Mouse (Mus musculus) neural tube, embryonic 13.5 days (tissue): ENCODE data around the gene C1qtnf12. TPM values are rescaled to one million over a fixed set of nuclear protein-coding genes. Genes with fewer than 3 reads are reported as not detected.
A peak's percentile ranks its signal among the peaks of the same experiment; 100 is the strongest.

Experiments used
- ATAC-seq: fragments of 200-750 bp; cut with Nextera tagmentation; 2 replicates; pipeline ENCODE4 v1.8.0; 2017; ENCODE audit warnings: low read depth, mild to moderate bottlenecking, moderate TSS enrichment, moderate library complexity
- H3K27ac ChIP-seq: fragments of 300-500 bp; sonication (generic); replicated peaks from 2 replicates; pipeline ENCODE4 v1.5.1; 2015; ENCODE audit warnings: moderate library complexity, mild to moderate bottlenecking, inconsistent platforms
- H3K27me3 ChIP-seq: fragments of 300-500 bp; sonication (generic); 2 replicates; pipeline ENCODE4 v1.6.1; 2015; ENCODE audit warnings: mild to moderate bottlenecking, inconsistent platforms
- H3K36me3 ChIP-seq: fragments of 300-500 bp; sonication (generic); 2 replicates; pipeline ENCODE4 v1.6.1; 2015; ENCODE audit warnings: mild to moderate bottlenecking, inconsistent platforms
- H3K4me1 ChIP-seq: fragments of 300-500 bp; sonication (generic); replicated peaks from 2 replicates; pipeline ENCODE4 v1.6.1; 2015; ENCODE audit warnings: inconsistent platforms
- H3K4me2 ChIP-seq: fragments of 300-500 bp; sonication (generic); 2 replicates; pipeline ENCODE4 v1.6.1; 2015; ENCODE audit warnings: inconsistent platforms, mild to moderate bottlenecking, moderate library complexity
- H3K4me3 ChIP-seq: fragments of 300-500 bp; sonication (generic); 2 replicates; pipeline ENCODE4 v1.5.1; 2015; ENCODE audit warnings: mild to moderate bottlenecking, inconsistent platforms
- H3K9ac ChIP-seq: fragments of 300-500 bp; sonication (generic); 2 replicates; pipeline ENCODE4 v1.6.1; 2015; ENCODE audit warnings: moderate library complexity, mild to moderate bottlenecking, inconsistent platforms
- H3K9me3 ChIP-seq: fragments of 300-500 bp; sonication (generic); 2 replicates; pipeline ENCODE4 v1.6.1; 2016; ENCODE audit warnings: inconsistent platforms
- WGBS: fragments of 180-500 bp; shearing (Covaris S2); methylation state at CpG from one replicate; pipeline ENCODE4 v1.1.7; 2015; 5-methylcytosine and 5-hydroxymethylcytosine counted together
- polyA plus RNA-seq: library from polyadenylated mRNA; unstranded; fragments of >200 nt; fragmentation: Nextera tagmentation; extraction: Ambion mirVana; gene quantifications from 2 replicates; pipeline ENCODE4 v1.2.1, GENCODE M21; 2015

C1qtnf12 gene
- polyA plus RNA-seq, 1 experiment from 2014 or later: 19.0 TPM

- Histone ChIP-seq H3K4me2 (no peak overlapping the region), H3K27me3 (no peaks in the 10 kb centered on the region), H3K4me3 (no peak overlapping the region), H3K27ac (no peak overlapping the region), H3K9me3 (peaks cover 2% of the 10 kb centered on the region; the same call in 1 of the 2 replicates), H3K36me3 (no peaks in the 10 kb centered on the region), H3K4me1 (no peaks in the 10 kb centered on the region), H3K9ac (no peak overlapping the region)
- 65% methylated on average over 6 of the region's 6 CpGs for WGBS
- ATAC-seq: no peak
These were observed 10.5 kb downstream of the C1qtnf12 start for GRCm38 (mm10) chr4:155972651-155973050.

DNA sequence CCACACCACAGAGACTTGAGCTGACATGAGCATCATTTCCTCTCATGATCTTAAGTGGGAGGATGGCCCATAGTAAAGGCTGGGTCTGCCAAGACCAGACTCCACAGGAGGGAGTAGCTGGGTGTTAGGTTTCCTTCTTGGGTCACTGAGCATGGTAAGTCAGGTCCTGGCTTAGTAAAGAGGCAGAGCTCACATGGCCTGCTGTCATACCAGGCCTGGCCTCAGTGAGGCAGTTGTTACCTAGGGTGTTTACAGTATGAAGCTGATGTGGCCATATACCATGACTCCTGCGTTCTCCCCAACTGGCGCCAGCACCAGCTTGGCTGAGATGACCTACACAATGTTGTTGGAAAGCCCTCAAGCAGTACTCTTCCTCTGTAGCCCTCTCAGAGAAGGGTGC, 11.1 kb downstream of the C1qtnf12 start:
- H3K4me1 ChIP-seq: no peaks in the 10 kb centered on the region
- H3K9ac ChIP-seq: no peak overlapping the region
- ATAC-seq: no peak
- peaks cover 2% of the 10 kb centered on the region; the same call in 1 of the 2 replicates for H3K9me3 ChIP-seq
- no peaks in the 10 kb centered on the region for H3K36me3 ChIP-seq
- H3K4me2 ChIP-seq: no peak overlapping the region
- 77% methylated on average over 2 of the region's 2 CpGs for WGBS
- no peaks in the 10 kb centered on the region for H3K27me3 ChIP-seq
- no peak overlapping the region for H3K4me3 ChIP-seq
- no peak overlapping the region for H3K27ac ChIP-seq

DNA sequence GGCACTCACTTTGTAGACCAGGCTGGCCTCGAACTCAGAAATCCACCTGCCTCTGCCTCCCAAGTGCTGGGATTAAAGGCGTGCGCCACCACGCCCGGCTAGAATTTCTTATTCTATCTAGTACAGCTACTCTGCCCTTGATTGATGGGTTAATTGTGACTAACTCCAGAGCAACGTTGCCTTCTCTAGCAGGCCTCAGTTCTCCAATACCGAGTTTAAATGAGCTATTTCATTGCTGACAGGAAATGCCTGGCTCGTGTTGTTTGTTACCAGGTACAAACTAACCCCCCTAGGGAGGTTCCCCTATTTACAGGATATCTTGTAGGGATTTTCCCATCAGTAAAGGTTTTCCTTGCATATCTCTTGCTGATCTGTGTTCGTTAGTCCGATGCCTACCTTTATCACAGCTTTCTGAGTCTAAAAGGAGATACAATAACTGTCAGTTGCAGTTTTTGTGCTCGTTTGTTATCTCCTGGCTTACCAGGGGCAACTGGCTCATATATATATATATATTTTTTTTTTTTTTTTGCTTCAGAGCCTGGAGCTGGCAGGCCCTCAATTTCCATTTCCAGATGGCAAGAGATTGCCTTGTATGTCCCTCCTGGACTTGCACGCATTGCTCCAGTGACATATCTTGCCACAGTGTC, 19.4 kb downstream of the C1qtnf12 start:
- 79% methylated on average over 12 of the region's 12 CpGs for WGBS
- H3K27ac ChIP-seq: no peak overlapping the region
- no peak overlapping the region for H3K4me3 ChIP-seq

DNA sequence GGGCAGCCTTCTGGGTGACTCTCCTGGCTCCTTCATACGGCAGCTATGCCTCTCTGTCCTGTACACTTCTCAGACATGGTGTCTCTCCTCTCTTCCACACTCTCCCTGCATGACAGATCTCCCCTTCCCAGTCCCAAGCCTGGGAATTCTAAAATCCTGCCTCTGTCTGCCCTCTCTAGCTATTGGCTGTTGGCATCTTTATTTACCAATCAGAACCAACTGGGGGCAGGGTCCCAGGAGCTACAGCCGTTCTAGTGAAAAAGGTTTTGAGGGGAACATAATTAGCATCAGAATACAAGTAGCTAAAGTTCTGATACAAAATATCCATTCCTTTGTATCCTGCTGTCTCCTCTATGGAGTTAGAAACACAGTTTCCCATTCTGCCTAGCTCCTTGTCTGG, 21.7 kb downstream of the C1qtnf12 start:
- no peaks in the 10 kb centered on the region for H3K27me3 ChIP-seq
- 16% methylated on average over 2 of the region's 2 CpGs for WGBS
- no peaks in the 10 kb centered on the region for H3K9me3 ChIP-seq
- no peaks in the 10 kb centered on the region for H3K36me3 ChIP-seq
- 0 out of 2 replicates have a peak, but pooled peaks cover 8% of the 10 kb centered on the region for H3K4me1 ChIP-seq
- H3K4me2 ChIP-seq: no peak overlapping the region
- H3K9ac ChIP-seq: no peak overlapping the region
- H3K27ac ChIP-seq: no peak overlapping the region
- no peak for ATAC-seq
- no peak overlapping the region for H3K4me3 ChIP-seq

More for the DNA sequence above, 19.4 kb downstream of the C1qtnf12 start:
- ATAC-seq: no peak
- Histone ChIP-seq H3K4me2 (no peak overlapping the region), H3K9me3 (peaks cover 2% of the 10 kb centered on the region; the same call in 1 of the 2 replicates), H3K27me3 (no peaks in the 10 kb centered on the region), H3K36me3 (no peaks in the 10 kb centered on the region), H3K4me1 (0 out of 2 replicates have a peak, but pooled peaks cover 8% of the 10 kb centered on the region), H3K9ac (no peak overlapping the region)

- 0 out of 2 replicates have a peak, but pooled peaks have one; percentile 0 for ATAC-seq
- 90% methylated on average over 22 of the region's 22 CpGs for WGBS
- H3K27ac ChIP-seq: peak overlapping the region; percentile 95
These were observed 29.2 kb downstream of the C1qtnf12 start for GRCm38 (mm10) chr4:155991211-155991907.

DNA sequence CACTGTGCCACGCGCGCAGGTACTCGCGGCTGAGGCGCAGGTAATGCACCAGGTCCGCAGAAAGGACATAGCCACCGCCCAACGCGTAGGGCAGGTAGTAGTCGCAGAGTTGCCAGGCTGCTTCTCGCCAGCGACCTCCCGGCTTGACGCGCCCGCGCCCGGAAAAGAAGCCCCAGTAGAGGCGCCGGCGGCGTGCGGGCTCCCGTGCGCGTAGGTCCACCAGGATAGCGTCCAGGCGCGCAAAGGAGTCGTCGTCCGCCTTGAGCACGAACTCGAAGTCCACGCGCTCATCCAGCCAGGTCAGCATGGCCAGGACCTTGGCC, 29.8 kb downstream of the C1qtnf12 start:
- Histone ChIP-seq H3K9ac (peak overlapping the region; percentile 83), H3K36me3 (peaks cover 9% of the 10 kb centered on the region), H3K27me3 (no peaks in the 10 kb centered on the region), H3K4me2 (peak overlapping the region; percentile 99), H3K4me3 (peak overlapping the region; percentile 76), H3K27ac (peak overlapping the region; percentile 95), H3K9me3 (no peaks in the 10 kb centered on the region), H3K4me1 (peaks cover 49% of the 10 kb centered on the region)
- ATAC-seq: peak; percentile 14; the same call in 1 of the 2 replicates
- 30% methylated on average over 37 of the region's 37 CpGs for WGBS

More at GRCm38 (mm10) chr4:155991211-155991907, 29.2 kb downstream of the C1qtnf12 start:
- Histone ChIP-seq H3K4me1 (peaks cover 46% of the 10 kb centered on the region), H3K9ac (peak overlapping the region; percentile 83), H3K4me3 (peak overlapping the region; percentile 76), H3K4me2 (peak overlapping the region; percentile 99), H3K9me3 (no peaks in the 10 kb centered on the region), H3K27me3 (no peaks in the 10 kb centered on the region), H3K36me3 (peaks cover 4% of the 10 kb centered on the region; the same call in 1 of the 2 replicates)

GRCm38 (mm10) chr4:155992241-155992905, 30.3 kb downstream of the C1qtnf12 start, which contains the start of the genes B3galt6 and Sdf4:
B3galt6 (minus strand) TSS chr4:155992649.
Sdf4 (plus strand) TSS chr4:155992872.
- Histone ChIP-seq H3K9me3 (no peaks in the 10 kb centered on the region), H3K27ac (peak within 1 kb of the TSS; percentile 96), H3K4me1 (peaks cover 49% of the 10 kb centered on the region), H3K9ac (peak within 1 kb of the TSS; percentile 83), H3K4me2 (peak within 1 kb of the TSS; percentile 99), H3K4me3 (peak within 1 kb of the TSS; percentile 76), H3K27me3 (no peaks in the 10 kb centered on the region), H3K36me3 (peaks cover 14% of the 10 kb centered on the region)
- peak; percentile 88 for ATAC-seq
- under 1% methylated on average over 98 of the region's 99 CpGs for WGBS

GRCm38 (mm10) chr4:155992906-155993547, 30.9 kb downstream of the C1qtnf12 start:
- Histone ChIP-seq H3K27me3 (no peaks in the 10 kb centered on the region), H3K9ac (peak overlapping the region; percentile 78), H3K4me1 (peaks cover 49% of the 10 kb centered on the region), H3K27ac (peak overlapping the region; percentile 96), H3K4me2 (peak overlapping the region; percentile 78), H3K9me3 (no peaks in the 10 kb centered on the region), H3K4me3 (peak overlapping the region; percentile 76), H3K36me3 (peaks cover 21% of the 10 kb centered on the region)
- ATAC-seq: peak; percentile 87
- 0% methylated on average over 70 of the region's 70 CpGs for WGBS

DNA sequence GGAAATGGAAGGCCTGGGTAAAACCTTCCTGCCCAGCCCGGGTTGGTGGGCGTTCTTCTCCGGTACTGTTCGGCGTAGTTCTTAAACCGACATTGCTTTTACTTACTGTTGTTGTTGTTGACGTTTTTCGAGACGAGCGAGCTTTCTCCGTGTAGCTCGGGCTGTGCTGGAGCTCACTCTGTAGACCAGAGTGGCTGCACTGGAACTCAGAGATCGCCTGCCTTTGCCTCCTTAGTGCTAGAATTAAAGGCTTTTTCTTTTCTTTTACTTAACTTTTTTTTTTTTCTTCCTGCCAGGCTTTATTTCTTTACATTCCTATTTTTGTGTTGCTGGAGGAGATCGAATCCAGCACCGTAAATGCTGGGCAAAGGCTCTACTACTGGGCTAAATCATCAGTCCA, 31.5 kb downstream of the C1qtnf12 start:
- Histone ChIP-seq H3K4me1 (peaks cover 49% of the 10 kb centered on the region), H3K4me3 (peak overlapping the region; percentile 76), H3K4me2 (peak overlapping the region; percentile 78), H3K27ac (peak overlapping the region; percentile 96), H3K9me3 (no peaks in the 10 kb centered on the region), H3K36me3 (peaks cover 26% of the 10 kb centered on the region), H3K27me3 (no peaks in the 10 kb centered on the region), H3K9ac (peak overlapping the region; percentile 78)
- 5% methylated on average over 15 of the region's 15 CpGs for WGBS
- ATAC-seq: no peak; the same call in 1 of the 2 replicates

DNA sequence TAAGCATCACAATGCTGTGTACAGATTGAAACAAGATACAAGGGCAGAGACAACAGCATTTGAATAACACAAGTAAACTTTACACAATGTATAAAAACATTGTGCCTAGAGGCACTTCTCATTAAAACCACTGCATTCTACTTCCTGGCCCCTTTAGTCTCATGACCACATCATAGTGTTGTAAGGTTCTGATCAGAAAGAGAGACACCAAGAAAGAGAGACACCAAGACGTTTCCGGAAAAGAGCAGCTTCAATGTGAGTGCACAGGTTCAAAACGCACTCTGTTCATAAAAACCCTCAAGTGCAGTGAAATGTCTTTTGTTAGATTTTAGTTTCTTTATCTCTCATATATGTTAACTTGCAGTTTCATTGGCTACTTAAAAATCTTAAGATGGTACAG, 42.0 kb downstream of the C1qtnf12 start:
- no peaks in the 10 kb centered on the region for H3K9me3 ChIP-seq
- no peak overlapping the region for H3K4me2 ChIP-seq
- H3K9ac ChIP-seq: no peak overlapping the region
- ATAC-seq: no peak
- no peak overlapping the region for H3K27ac ChIP-seq
- peaks cover 94% of the 10 kb centered on the region for H3K36me3 ChIP-seq
- no peaks in the 10 kb centered on the region for H3K27me3 ChIP-seq
- H3K4me3 ChIP-seq: no peak overlapping the region
- WGBS: 93% methylated on average over 3 of the region's 3 CpGs
- H3K4me1 ChIP-seq: no peaks in the 10 kb centered on the region

GRCm38 (mm10) chr4:156008369-156008768, 46.3 kb downstream of the C1qtnf12 start:
- no peak for ATAC-seq
- no peak overlapping the region for H3K4me3 ChIP-seq
- no peak overlapping the region for H3K27ac ChIP-seq
- no peaks in the 10 kb centered on the region for H3K4me1 ChIP-seq
- H3K36me3 ChIP-seq: peaks cover 95% of the 10 kb centered on the region
- H3K4me2 ChIP-seq: no peak overlapping the region
- no peaks in the 10 kb centered on the region for H3K27me3 ChIP-seq
- WGBS: 95% methylated on average over 4 of the region's 4 CpGs
- H3K9me3 ChIP-seq: no peaks in the 10 kb centered on the region
- no peak overlapping the region for H3K9ac ChIP-seq
